Mouse (Mus musculus) central nervous system, embryonic 14 days (tissue): Measurements from ENCODE around the gene Wdr46. TPM values are rescaled to one million over a fixed set of nuclear protein-coding genes. Genes with fewer than 3 reads are reported as not detected.

Experiments used
- polyA plus RNA-seq: library from polyadenylated mRNA; depleted of rRNA; stranded (reverse); fragments of >200 nt; gene quantifications from 2 replicates; pipeline ENCODE4 v1.2.3, GENCODE M21; 2012; rRNA removed

The Wdr46 gene
- 27.4 and 27.8 TPM in 2 replicates for polyA plus RNA-seq

GRCm38 (mm10) chr17:33940206-33940805 lies at the start of gene Wdr46, which contains the start of gene Pfdn6:
Wdr46 (plus strand) TSS chr17:33940660.
Pfdn6 (minus strand) TSS chr17:33940343.

GRCm38 (mm10) chr17:33904835-33905234 lies 35.6 kb upstream of the Wdr46 start, which contains the start of gene Platr17:
Platr17 (plus strand) TSS chr17:33905135.

DNA sequence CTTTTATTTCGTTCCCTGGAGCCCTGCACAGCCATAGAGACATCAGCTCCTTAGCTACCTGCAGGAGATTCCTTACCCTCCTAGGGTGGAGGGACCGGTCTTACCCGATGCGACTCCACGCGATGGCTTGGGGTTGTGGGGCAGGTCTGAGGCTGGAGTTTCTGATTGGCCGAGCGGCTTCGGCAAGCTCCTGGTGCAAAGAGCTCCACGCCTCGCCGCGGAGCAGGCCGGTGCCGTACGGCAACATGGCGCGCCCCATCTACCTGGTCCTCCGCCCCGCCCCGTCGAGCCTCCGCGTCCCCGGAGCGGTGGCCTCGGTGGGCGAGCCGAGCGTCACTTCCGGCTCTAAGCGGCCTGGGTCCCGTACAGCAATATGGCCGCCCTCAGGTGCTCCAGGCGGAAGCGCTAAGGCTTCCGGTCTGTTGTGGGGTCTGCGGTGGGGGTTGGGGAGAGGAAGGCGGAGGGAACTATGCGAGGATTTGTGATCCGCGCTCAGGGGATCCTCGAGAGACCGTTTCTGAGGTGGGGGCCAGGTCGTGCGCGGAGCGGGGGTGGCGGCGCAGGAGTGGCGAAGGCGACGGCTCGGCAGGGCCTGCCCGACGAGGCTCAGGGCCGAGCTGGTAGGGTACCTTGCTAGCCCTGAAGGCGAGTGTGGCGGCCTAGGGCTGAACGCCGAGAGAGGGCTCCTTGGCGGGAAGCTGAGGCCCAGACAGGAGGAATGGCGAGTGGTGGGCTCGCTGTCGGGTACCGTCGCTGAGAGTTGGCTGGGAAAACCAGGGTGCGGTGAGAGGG lies 31.2 kb upstream of the Wdr46 start, which contains the start of gene Daxx:
Gene Daxx, plus strand, starts transcription at position 338 of the 792 bp plus-strand sequence.

DNA sequence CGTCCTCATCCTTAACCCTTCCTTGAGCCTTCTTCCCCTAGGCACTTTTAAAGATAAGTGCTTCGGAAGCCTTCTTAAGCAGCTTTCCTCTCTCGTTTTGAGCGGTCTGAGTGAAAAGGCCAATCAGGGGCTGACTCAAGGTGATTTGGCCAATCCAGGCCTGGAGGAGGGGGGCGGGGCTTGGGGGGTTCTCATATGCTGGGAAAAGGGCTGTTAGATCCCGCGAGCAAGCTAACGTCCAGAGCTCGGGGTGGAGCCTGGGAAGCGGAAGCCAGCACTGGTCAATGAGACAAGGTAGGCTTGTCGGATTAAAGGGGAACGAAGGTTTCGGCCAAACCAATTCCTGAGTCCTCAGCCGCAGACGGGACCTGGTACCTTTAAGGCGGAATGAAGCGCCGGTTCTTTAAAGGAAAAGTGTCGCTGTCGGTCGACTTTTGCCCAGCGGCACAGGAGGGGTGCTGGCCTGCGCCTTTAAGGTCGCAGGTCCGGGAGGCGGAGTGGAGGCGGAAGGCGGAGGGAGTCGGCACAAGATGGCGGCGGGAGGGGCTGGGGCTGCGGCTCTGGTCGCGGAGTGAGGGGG lies 24.7 kb upstream of the Wdr46 start, which contains the start of the genes Tapbp and Zbtb22:
Gene Tapbp, plus strand, starts transcription at position 229 of the 580 bp plus-strand sequence.
Gene Zbtb22, plus strand, starts transcription at position 234 of the 580 bp plus-strand sequence.

GRCm38 (mm10) chr17:33929371-33930279 lies 10.8 kb upstream of the Wdr46 start, which contains the start of gene Rgl2:
Rgl2 (plus strand) TSS chr17:33929543.

GRCm38 (mm10) chr17:33951021-33951946 lies 10.8 kb downstream of the Wdr46 start, which contains the start of gene B3galt4:
B3galt4 (minus strand) TSS chr17:33951488.

DNA sequence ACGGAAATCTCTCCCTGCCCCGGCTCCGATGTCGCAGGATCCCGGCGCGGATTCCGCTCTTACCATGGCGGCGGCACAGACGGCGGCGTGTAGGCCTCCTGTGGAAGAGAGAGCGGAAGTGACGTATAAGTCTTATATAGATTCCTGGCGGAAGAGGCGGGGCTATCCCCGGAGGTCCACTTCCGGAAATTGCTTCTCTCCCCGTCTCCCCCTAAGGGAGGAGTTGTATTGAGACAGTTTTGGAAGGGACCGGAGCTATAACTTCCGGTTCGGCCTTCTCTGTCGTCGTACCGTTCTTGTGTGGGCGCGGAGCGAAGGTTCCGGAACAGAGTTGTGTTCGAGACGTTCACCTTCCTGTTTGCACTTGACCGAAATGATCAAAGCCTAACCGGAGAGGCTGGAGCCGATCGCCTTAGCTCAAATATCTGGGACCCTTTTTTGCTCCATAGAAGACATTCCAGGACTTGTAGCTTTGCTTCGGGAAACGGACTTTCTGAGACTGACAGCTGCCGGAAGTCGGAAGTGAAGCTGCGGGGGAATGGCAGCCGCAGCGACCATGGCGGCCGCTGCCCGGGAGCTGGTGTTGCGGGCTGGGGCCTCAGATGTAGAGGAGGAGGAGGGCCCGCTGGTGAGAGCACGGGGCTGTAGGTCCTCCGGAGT lies 15.2 kb downstream of the Wdr46 start, which contains the start of the genes Vps52 and Rps18:
Gene Vps52, plus strand, starts transcription at position 258 of the 660 bp plus-strand sequence.
Gene Rps18, minus strand, starts transcription at position 447 of the 660 bp plus-strand sequence.

Other genes with a start within 250 kb of the Wdr46 start
- 54.7 and 54.9 TPM in 2 replicates for gene March2, start 222.0 kb upstream of the Wdr46 start, polyA plus RNA-seq
- gene Rab11b, start 180.1 kb upstream of the Wdr46 start, polyA plus RNA-seq: 492 and 498 TPM in 2 replicates
- gene Angptl4, start 158.8 kb upstream of the Wdr46 start, polyA plus RNA-seq: 8.6 and 13.8 TPM in 2 replicates
- 60.8 and 64.1 TPM in 2 replicates for gene Kank3, start 130.1 kb upstream of the Wdr46 start, polyA plus RNA-seq
- 1,052 and 1,113 TPM in 2 replicates for gene Rps28, start 116.1 kb upstream of the Wdr46 start, polyA plus RNA-seq
- gene Ndufa7, start 116.1 kb upstream of the Wdr46 start, polyA plus RNA-seq: 340 and 356 TPM in 2 replicates
- 41.3 and 46.5 TPM in 2 replicates for gene Cd320, start 97.6 kb upstream of the Wdr46 start, polyA plus RNA-seq
- not detected in 2 replicates for gene Gm7029, start 66.8 kb upstream of the Wdr46 start, polyA plus RNA-seq
- 32.6 and 40.9 TPM in 2 replicates for gene Kifc1, start 50.0 kb upstream of the Wdr46 start, polyA plus RNA-seq
- gene Platr17, start 35.5 kb upstream of the Wdr46 start, polyA plus RNA-seq: 0.25 and 0.29 TPM in 2 replicates
- gene Daxx, start 31.2 kb upstream of the Wdr46 start, polyA plus RNA-seq: 46.3 and 50.1 TPM in 2 replicates
- gene Tapbp, start 24.8 kb upstream of the Wdr46 start, polyA plus RNA-seq: 13.9 and 20.8 TPM in 2 replicates
- 34.5 and 40.6 TPM in 2 replicates for gene Zbtb22, start 24.8 kb upstream of the Wdr46 start, polyA plus RNA-seq
- gene Rgl2, start 11.1 kb upstream of the Wdr46 start, polyA plus RNA-seq: 230 and 252 TPM in 2 replicates
- 113 and 115 TPM in 2 replicates for gene Pfdn6, start 317 bp upstream of the Wdr46 start, polyA plus RNA-seq
- 9.3 and 9.5 TPM in 2 replicates for gene B3galt4, start 10.8 kb downstream of the Wdr46 start, polyA plus RNA-seq
- gene Vps52, start 15.2 kb downstream of the Wdr46 start, polyA plus RNA-seq: 63.4 and 64.7 TPM in 2 replicates
- gene Rps18, start 15.3 kb downstream of the Wdr46 start, polyA plus RNA-seq: 1,006 and 1,081 TPM in 2 replicates
- gene H2-K1, start 59.7 kb downstream of the Wdr46 start, polyA plus RNA-seq: 27.6 and 29.7 TPM in 2 replicates
- 62.7 and 65.1 TPM in 2 replicates for gene Ring1, start 84.0 kb downstream of the Wdr46 start, polyA plus RNA-seq
- 115 and 118 TPM in 2 replicates for gene H2-Ke6, start 87.4 kb downstream of the Wdr46 start, polyA plus RNA-seq
- 113 and 136 TPM in 2 replicates for gene Slc39a7, start 91.0 kb downstream of the Wdr46 start, polyA plus RNA-seq
- gene Rxrb, start 91.2 kb downstream of the Wdr46 start, polyA plus RNA-seq: 88.3 and 91.0 TPM in 2 replicates
- gene Col11a2, start 98.8 kb downstream of the Wdr46 start, polyA plus RNA-seq: 13.9 and 70.2 TPM in 2 replicates
- gene H2-Oa, start 151.7 kb downstream of the Wdr46 start, polyA plus RNA-seq: 0.15 and 0.29 TPM in 2 replicates
- gene H2-DMa, start 178.9 kb downstream of the Wdr46 start, polyA plus RNA-seq: 10.2 and 10.5 TPM in 2 replicates
- 206 and 231 TPM in 2 replicates for gene Brd2, start 182.0 kb downstream of the Wdr46 start, polyA plus RNA-seq
- gene H2-DMb2, start 202.6 kb downstream of the Wdr46 start, polyA plus RNA-seq: 0.15 and 0.29 TPM in 2 replicates
- gene H2-DMb1, start 212.4 kb downstream of the Wdr46 start, polyA plus RNA-seq: 1.0 and 1.9 TPM in 2 replicates
- 2.8 and 4.5 TPM in 2 replicates for gene Tap1, start 246.9 kb downstream of the Wdr46 start, polyA plus RNA-seq
- gene Psmb9, start 247.1 kb downstream of the Wdr46 start, polyA plus RNA-seq: 1.8 and 2.6 TPM in 2 replicates